Mouse (Mus musculus) G1E (cell line): ENCODE results near the gene Fam198a. TPM values are rescaled to one million over a fixed set of nuclear protein-coding genes. Genes with fewer than 3 reads are reported as not detected.

Source experiments
- ATAC-seq: 2 replicates; pipeline ENCODE4 v1.8.0; 2016; ENCODE audit warnings: mild to moderate bottlenecking; ENCODE audit not compliant: insufficient number of reproducible peaks, poor library complexity, low FRiP score, severe bottlenecking; ENCODE audit errors: extremely low read depth
- DNase-seq: peaks from one replicate; pipeline ENCODE4 v3.0.0; 2012; ENCODE audit warnings: low spot score
- H3K27me3 ChIP-seq: 2 replicates; pipeline ENCODE4 v1.6.1; 2012; ENCODE audit warnings: mild to moderate bottlenecking, low read length, inconsistent platforms; ENCODE audit not compliant: insufficient read depth
- H3K36me3 ChIP-seq: replicated peaks from 2 replicates; pipeline ENCODE3; 2012; ENCODE audit warnings: mild to moderate bottlenecking, inconsistent platforms
- H3K4me1 ChIP-seq: 2 replicates; pipeline ENCODE4 v1.6.1; 2012; ENCODE audit warnings: low read depth, low read length, inconsistent platforms, mixed read lengths; ENCODE audit not compliant: insufficient read depth
- H3K4me3 ChIP-seq: 2 replicates; pipeline ENCODE4 v1.5.1; 2012; ENCODE audit warnings: low read depth, mild to moderate bottlenecking, inconsistent platforms, low read length, moderate library complexity, mixed read lengths
- H3K9me3 ChIP-seq: replicated peaks from 2 replicates; pipeline ENCODE4 v1.6.1; 2012; ENCODE audit warnings: inconsistent platforms
- CTCF ChIP-seq: IDR thresholded peaks from 2 replicates; pipeline ENCODE4 v1.5.1; 2012; ENCODE audit warnings: low read depth, low read length, inconsistent platforms, mixed read lengths
- GATA1 ChIP-seq: IDR thresholded peaks from 2 replicates; pipeline ENCODE4 v1.6.1; 2012; ENCODE audit warnings: borderline replicate concordance, low read length, inconsistent platforms, mixed read lengths
- GATA2 ChIP-seq: IDR thresholded peaks from 2 replicates; pipeline ENCODE4 v1.6.1; 2012; ENCODE audit warnings: low read depth, low read length, inconsistent platforms, borderline replicate concordance
- POLR2AphosphoS5 ChIP-seq: IDR thresholded peaks from 2 replicates; pipeline ENCODE4 v1.6.1; 2012; ENCODE audit warnings: low read depth, low read length, inconsistent platforms; ENCODE audit not compliant: insufficient replicate concordance
- TAL1 ChIP-seq: conservative IDR thresholded peaks from 2 replicates; pipeline ENCODE4 v1.6.1; 2012; ENCODE audit warnings: low read depth, low read length, inconsistent platforms, mixed read lengths
- polyA plus RNA-seq: library from polyadenylated mRNA; stranded (reverse); fragments of >175 nt; gene quantifications from 2 replicates; pipeline ENCODE4 v1.2.3, GENCODE M21; 2012
- total RNA-seq, 2 experiments: library from RNA; stranded (forward) in 1 of 2; stranded (reverse) in 1 of 2; fragments of 200-1000 nt in 1 of 2; fragments of >200 nt in 1 of 2; fragmentation: Nextera tagmentation in 1 of 2; gene quantifications; 2 replicates each; pipeline ENCODE4 v1.2.3; 2014 to 2017

Gene Fam198a
- total and polyA plus RNA-seq, 3 experiments, result not detected

DNA sequence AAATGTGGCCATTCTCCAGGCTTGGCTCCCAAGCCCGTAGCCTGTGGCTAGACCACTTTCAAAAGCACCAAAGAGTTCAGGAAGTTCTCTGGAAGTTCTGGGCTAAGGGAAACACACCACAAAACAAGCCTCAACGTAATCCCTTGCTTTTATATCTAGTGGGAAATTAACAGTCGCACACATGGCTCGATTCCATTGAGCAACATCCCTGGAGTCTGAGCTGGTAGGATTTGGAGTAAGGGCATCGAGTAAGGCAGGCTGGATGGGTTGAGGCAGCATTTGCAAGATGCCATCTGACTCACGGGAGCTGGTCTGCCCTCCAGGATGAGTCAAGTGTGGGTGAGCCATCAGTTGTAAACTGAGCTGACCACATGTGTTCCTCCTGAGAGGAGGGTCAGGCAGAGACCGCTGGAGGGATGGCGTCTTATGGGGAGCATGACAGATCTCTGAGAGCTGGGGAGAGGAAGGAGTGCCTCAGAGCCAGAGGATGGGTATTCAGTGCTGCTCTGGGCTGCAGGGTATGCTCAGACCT, 36.5 kb upstream of the Fam198a start:
- no peaks in the 10 kb centered on the region for H3K36me3 ChIP-seq
- peaks cover 13% of the 10 kb centered on the region for H3K27me3 ChIP-seq
- no peak overlapping the region for H3K4me3 ChIP-seq
- DNase-seq (no peak), ATAC-seq (no peak)
- TF ChIP-seq CTCF (no peak), GATA2 (no peak), TAL1 (no peak), GATA1 (no peak), POLR2AphosphoS5 (no peak)
- H3K9me3 ChIP-seq, result no peaks in the 10 kb centered on the region
- H3K4me1 ChIP-seq, result peaks cover 2% of the 10 kb centered on the region

- H3K36me3 ChIP-seq, result no peaks in the 10 kb centered on the region
- no peak for ATAC-seq
- TF ChIP-seq GATA2 (no peak), GATA1 (no peak), POLR2AphosphoS5 (no peak), CTCF (no peak), TAL1 (no peak)
- H3K27me3 ChIP-seq, result peaks cover 13% of the 10 kb centered on the region
- no peak for DNase-seq
- peaks cover 3% of the 10 kb centered on the region for H3K4me1 ChIP-seq
- H3K4me3 ChIP-seq, result no peak overlapping the region
- H3K9me3 ChIP-seq, result no peaks in the 10 kb centered on the region
Measured at GRCm38 (mm10) chr9:121915056-121915455, 35.7 kb upstream of the Fam198a start.

- H3K4me3 ChIP-seq, result no peak within 1 kb of the TSS
- no peaks in the 10 kb centered on the region for H3K9me3 ChIP-seq
- ATAC-seq (no peak; the same call in 1 of the 2 replicates), DNase-seq (no peak)
- peaks cover 13% of the 10 kb centered on the region for H3K27me3 ChIP-seq
- no peak for TF ChIP-seq GATA2
- no peak for TF ChIP-seq CTCF
- no peak for TF ChIP-seq GATA1
- TF ChIP-seq POLR2AphosphoS5, result no peak
- TF ChIP-seq TAL1, result no peak
- no peaks in the 10 kb centered on the region for H3K36me3 ChIP-seq
- H3K4me1 ChIP-seq, result peaks cover 3% of the 10 kb centered on the region
Measured at GRCm38 (mm10) chr9:121916102-121916501, 34.7 kb upstream of the Fam198a start, which contains the start of gene Cyp8b1. Cyp8b1 (minus strand) TSS chr9:121916305.

GRCm38 (mm10) chr9:121919027-121919501, 31.7 kb upstream of the Fam198a start:
- TF ChIP-seq GATA1, result no peak
- no peak for TF ChIP-seq GATA2
- ATAC-seq, result no peak
- Histone ChIP-seq H3K9me3 (no peaks in the 10 kb centered on the region), H3K4me3 (no peak overlapping the region), H3K36me3 (no peaks in the 10 kb centered on the region), H3K4me1 (peaks cover 3% of the 10 kb centered on the region), H3K27me3 (peaks cover 7% of the 10 kb centered on the region; the same call in 1 of the 2 replicates)
- DNase-seq, result no peak

- H3K36me3 ChIP-seq, result no peaks in the 10 kb centered on the region
- ATAC-seq (no peak), DNase-seq (no peak)
- no peak for TF ChIP-seq POLR2AphosphoS5
- no peak for TF ChIP-seq GATA1
- no peak for TF ChIP-seq CTCF
- no peak for TF ChIP-seq TAL1
- no peak for TF ChIP-seq GATA2
- no peaks in the 10 kb centered on the region for H3K9me3 ChIP-seq
- no peak overlapping the region for H3K4me3 ChIP-seq
- H3K27me3 ChIP-seq, result peaks cover 9% of the 10 kb centered on the region
- H3K4me1 ChIP-seq, result peaks cover 3% of the 10 kb centered on the region
Measured at GRCm38 (mm10) chr9:121923443-121923842, 27.3 kb upstream of the Fam198a start.

DNA sequence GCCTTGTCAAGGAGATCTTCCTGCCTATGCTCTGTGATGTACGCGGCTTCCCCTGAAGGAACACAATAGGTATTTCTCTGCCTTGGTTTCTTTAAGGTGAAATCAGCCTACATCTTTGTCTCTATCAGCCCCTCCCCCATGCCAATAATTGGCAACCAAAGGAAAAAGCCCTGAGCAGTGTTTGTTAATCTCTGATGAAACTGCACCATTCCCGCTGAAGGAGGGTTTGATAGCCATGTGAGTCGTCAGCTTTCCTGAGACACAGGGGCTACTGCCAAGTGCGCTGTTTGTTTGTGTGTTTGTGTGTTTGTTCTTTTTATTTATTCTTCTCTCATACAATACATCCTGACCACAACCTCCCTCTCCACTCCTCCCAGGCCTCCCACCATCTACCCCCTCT, 26.9 kb upstream of the Fam198a start:
- TF ChIP-seq GATA2 (no peak), TAL1 (no peak), POLR2AphosphoS5 (no peak), GATA1 (no peak), CTCF (no peak)
- H3K27me3 ChIP-seq, result peaks cover 9% of the 10 kb centered on the region
- no peaks in the 10 kb centered on the region for H3K36me3 ChIP-seq
- peaks cover 3% of the 10 kb centered on the region for H3K4me1 ChIP-seq
- H3K9me3 ChIP-seq, result no peaks in the 10 kb centered on the region
- H3K4me3 ChIP-seq, result no peak overlapping the region
- DNase-seq, result no peak
- no peak for ATAC-seq
